Mouse (Mus musculus): ENCODE data around the gene Gnat2. TPM values are rescaled to one million over a fixed set of nuclear protein-coding genes. Genes with fewer than 3 reads are reported as not detected.

Gene Gnat2
- total RNA-seq, 2 experiments from 2014 or later: not detected

DNA sequence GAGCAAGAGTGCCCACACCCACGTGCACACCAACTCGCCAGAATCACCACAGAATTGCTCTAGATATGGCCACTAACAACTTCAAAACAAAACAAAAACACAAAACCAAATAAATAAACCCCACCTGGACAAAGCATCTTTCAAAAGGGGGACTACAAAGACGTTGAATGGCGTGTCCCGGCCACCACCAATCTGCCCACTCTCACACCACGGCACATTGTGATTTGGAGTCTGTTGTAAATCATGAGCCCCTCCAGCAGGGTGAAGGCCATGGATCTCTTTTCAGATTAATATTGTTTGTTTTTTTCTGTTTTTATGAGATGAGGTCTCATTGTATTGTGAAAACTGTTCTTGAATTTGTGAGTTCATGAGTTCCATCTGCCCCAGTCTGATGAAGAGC lies 9.5 kb downstream of the Gnat2 start:
- intact Hi-C loops (cut with DNase I): no loop called here
- DNase-seq (ENCODE audit: extremely low spot score in 1 of 2, low spot score in 2 of 2): no peak

DNA sequence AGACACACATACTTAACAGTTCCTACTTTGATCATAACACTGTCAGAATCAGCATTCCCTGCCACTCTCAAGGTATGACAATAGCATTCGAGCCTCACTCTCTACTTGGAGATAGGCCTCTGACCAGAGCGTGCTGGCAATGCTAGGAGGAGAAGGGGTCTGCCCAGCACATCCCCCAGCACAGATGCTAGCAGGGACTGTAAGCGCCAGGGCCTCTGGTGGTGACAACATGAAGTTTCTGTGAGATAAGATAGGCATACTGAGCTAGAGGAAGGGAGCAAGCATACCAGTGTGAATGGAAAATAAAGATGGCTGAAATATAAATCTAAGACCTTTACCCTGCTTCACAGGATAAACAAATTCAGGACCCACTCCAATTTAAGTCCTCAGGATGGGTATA lies 12.7 kb downstream of the Gnat2 start:
- no peak for DNase-seq (ENCODE audit: extremely low spot score in 1 of 2, low spot score in 2 of 2)
- intact Hi-C loops (cut with DNase I): no loop called here

DNA sequence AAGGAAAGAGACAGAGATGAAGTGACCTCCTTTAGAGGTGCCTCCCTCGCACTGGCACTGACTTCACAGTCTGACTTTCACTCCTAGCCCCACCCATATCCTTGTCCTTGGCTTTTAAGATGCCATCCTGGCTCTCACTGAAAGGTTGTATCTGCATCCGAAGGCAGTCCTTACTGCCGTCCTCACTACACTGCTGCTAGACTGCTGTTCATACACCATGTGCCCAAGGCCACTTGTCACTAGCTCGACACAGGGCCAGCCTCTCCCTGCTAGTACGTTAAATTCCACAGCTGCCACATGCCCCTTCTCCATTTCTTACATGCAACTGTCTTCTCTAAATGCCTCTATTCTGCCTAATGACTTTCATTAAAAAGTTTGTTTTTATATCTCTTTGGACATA lies 18.7 kb downstream of the Gnat2 start:
- no peak for DNase-seq (ENCODE audit: extremely low spot score in 1 of 2, low spot score in 2 of 2)
- intact Hi-C loops (cut with DNase I): no loop called here

DNA sequence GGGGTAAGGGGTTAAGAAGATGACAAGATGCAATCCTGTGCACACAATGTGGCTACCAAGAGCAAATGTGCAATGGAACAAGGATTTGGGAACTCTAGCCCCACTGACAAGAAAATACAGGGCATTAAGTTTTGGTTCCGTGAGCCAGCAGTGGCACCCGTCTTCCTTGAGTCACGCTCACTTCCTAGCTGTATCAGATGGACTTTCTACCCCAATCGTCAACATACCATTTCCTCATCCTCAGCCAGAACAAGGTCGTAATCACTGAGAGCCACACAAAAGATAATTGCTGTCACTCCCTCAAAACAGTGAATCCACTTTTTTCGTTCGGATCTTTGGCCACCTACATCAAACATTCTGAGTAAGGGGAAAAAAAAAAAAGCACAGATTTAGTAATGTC lies 19.7 kb downstream of the Gnat2 start:
- no peak for DNase-seq (ENCODE audit: extremely low spot score in 1 of 2, low spot score in 2 of 2)
- intact Hi-C loops (cut with DNase I): no loop called here

DNA sequence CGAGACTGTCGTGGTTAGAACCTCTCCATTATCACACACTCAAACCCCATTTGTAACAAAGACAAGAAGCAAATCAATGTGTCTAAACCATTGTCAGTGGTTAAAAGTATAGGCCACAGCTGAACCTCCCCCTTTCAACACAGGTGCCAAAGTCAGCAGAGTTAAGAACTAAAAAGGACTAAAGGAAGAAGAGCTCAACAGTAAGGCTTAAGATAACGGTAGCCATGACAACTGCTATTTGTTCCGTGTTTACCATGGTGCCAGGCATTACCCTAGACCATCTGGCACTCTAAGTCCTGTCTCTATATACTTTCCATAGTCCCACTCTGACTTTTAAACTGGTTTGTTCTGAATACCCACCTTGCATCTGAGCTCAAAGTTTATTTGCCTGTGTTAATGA lies 20.1 kb downstream of the Gnat2 start:
- intact Hi-C loops (cut with DNase I): no loop called here
- no peak for DNase-seq (ENCODE audit: extremely low spot score in 1 of 2, low spot score in 2 of 2)

DNA sequence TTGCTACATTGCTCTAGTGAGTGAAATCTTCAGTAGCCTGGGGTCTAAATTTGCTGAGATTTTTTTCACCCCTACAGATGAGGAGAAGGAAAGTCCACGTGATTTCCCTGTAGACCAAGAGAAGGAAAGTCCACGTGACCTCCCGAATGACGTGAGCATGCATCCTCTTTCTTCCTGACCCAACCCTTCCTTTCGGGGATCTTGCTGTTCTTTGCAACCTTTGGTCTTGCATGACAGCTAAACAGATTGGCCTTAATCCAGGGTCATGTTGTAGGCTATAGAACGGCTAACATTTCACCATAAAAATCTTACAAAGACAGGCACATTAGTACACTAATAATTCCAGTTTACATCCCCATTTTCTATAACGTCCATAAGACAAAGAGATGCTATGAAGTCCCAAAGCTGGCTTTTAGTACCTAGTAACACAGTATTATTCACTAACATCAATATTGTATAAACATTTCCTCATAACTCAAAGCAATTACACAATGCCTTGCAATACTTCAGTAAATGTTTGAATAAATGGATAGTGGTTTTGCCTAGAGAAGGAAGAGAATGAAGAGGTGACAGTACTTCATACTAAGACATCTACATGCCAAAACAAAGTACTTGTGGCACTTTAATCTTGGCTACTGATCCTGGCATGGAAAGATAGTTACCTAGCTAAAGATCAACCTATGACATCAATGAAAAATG lies 21.2 kb downstream of the Gnat2 start:
- intact Hi-C loops (cut with DNase I): no loop called here
- no peak for DNase-seq (ENCODE audit: extremely low spot score in 1 of 2, low spot score in 2 of 2)

DNA sequence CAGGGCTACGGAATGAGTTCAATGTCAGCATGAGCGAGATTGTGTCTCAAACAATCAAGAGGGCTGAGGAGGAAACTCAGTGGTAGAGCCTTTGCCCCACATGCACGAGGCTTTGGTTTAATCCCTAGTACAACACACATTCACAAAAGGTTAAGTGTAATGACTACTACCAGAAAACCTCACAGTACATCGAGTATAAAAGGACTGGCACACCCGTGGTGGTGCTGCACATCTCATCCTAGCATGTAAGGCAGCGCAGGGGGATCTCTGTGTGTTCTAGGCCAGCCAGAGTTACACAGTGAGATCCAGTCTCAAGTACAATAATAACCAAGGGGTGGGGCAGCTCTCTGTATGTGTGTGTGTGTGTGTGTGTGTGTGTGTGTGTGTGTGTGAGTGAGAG lies 24.9 kb downstream of the Gnat2 start:
- intact Hi-C loops (cut with DNase I): no loop called here
- DNase-seq (ENCODE audit: extremely low spot score in 1 of 2, low spot score in 2 of 2): no peak

DNA sequence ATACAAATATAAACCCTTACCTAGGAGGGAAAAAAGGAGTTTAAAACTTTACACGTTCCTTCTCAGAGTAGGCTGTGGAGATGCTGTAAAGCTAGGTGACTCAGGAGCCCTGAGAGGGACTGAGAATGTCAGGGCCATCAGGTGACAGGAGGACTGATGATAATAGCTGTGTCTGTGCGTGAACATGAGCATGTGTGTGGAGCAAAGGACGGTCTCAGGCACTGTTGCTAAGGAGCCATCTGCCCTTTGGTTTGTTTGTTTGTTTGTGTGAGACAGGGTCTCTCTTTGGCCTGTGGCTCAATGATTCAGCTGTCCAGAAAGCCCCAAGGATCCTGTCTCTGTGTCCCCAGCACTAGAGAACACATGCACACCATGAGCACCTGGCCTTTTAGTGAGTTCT lies 28.5 kb downstream of the Gnat2 start:
- DNase-seq (ENCODE audit: extremely low spot score in 1 of 2, low spot score in 2 of 2): no peak
- intact Hi-C loops (cut with DNase I): no loop called here

DNA sequence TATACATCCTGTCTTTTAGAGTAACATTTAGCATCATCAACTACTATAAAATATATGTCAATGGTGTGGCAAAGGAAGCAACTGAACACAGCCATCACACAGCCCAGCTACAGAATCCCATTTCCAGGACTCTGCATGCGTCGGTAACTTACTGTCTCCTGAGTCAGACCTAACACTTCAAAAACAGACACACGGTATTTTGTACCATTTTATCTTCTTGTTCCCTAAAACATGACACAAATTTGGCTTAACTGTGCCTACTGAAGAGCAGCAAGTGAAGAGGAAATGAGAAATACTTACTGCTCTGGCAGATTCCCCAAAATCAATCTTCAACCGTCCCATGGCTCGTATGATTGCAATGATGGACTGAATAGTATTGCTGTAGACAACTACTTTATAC lies 30.7 kb downstream of the Gnat2 start:
- intact Hi-C loops (cut with DNase I): no loop called here
- no peak for DNase-seq (ENCODE audit: extremely low spot score in 1 of 2, low spot score in 2 of 2)

DNA sequence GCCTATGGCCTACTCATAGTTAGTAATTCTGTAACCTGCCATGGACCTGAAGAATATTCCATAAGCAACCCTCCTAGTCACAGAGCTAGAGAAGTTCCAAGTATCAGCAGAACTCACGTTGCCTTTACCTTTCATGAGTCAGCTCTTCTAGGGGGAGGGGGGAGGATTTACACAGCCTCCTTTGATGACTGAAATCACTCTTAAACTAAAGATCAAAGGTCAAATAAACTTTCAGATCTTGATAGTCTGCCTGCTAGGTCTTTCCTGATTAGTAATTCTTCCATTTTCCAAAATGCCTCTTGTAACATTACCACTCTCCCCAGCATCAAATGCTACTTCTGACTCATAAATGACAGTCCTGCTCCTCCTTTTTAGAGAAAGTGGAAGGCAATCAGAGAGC lies 31.5 kb downstream of the Gnat2 start:
- DNase-seq (ENCODE audit: extremely low spot score in 1 of 2, low spot score in 2 of 2): no peak
- intact Hi-C loops (cut with DNase I): no loop called here

DNA sequence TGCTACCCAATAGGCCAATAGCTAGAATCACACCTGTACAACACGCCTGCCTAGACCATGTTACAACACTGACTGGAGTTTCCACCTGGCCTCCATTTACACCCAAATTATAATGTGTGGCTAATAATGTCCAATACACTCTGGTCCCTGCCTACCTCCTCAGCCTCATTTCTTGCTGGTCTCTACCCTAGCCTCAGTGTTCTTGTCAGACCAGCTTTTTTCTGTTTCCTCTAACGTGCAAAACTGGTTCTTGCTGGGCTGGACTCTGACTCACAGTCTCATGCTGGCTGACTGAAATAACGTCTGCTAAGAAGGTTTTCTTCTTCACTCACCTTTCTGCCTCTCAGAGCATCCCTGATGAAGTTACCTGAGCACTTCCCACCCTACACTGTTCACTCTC lies 33.7 kb downstream of the Gnat2 start:
- DNase-seq (ENCODE audit: extremely low spot score in 1 of 2, low spot score in 2 of 2): no peak
- intact Hi-C loops (cut with DNase I): no loop called here

DNA sequence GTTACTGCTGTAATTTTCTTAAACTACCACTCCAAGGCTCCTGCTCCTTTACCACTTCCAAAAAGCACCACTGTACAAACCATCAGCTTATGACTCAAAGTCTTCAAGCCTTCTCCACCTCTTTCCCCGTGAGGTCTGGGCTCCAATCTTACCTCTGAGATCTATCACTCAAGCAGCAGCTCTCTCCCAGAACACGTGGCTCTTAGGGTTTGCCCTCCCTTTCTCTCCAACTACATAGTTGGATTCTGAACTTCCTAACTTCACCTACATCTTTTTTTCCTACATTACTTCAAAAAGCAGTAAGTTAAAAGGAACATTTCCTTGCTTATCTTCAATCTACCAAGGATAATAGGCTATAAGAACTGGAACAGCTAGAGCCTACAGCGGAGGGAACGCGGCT lies 35.9 kb downstream of the Gnat2 start:
- DNase-seq (ENCODE audit: extremely low spot score in 1 of 2, low spot score in 2 of 2): no peak
- intact Hi-C loops (cut with DNase I): no loop called here

DNA sequence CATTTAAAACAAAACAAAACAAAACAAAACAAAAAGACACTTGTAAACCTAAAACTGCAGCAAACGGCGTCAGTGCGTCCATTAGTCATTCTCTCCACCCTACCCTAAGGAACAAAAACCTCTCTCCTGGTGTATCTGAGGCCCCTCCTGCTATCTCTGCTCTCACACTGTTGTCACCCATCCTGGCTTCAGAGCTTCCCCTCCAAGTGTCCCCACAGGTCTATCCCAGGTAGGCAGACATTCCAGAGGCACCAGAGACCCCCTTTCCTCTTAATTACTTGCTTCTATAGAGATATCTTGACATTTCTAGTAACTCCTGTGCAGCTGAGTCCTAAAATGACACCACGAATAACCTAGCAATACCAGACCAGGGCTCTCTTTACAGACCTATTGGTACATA lies 36.8 kb downstream of the Gnat2 start:
- DNase-seq (ENCODE audit: extremely low spot score in 1 of 2, low spot score in 2 of 2): no peak
- intact Hi-C loops (cut with DNase I): no loop called here

DNA sequence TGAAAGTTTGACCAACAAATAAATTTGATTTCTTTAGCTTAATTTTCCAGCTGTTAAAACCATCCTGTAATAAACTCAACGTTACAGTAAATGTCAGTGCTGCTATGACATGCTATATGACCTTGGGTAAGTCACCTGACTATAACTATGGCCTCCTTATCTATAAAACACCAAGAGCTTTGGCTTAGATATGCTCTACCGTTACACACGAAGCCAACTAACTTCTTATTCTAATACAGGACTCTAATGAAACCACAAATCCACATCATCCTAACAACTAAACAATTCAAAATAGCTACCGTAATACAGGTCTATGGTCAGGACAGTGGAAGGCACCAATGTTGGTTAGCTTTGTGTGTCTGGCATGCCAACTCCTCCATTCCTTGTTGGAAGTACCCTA lies 37.2 kb downstream of the Gnat2 start:
- intact Hi-C loops (cut with DNase I): no loop called here
- DNase-seq (ENCODE audit: extremely low spot score in 1 of 2, low spot score in 2 of 2): no peak

DNA sequence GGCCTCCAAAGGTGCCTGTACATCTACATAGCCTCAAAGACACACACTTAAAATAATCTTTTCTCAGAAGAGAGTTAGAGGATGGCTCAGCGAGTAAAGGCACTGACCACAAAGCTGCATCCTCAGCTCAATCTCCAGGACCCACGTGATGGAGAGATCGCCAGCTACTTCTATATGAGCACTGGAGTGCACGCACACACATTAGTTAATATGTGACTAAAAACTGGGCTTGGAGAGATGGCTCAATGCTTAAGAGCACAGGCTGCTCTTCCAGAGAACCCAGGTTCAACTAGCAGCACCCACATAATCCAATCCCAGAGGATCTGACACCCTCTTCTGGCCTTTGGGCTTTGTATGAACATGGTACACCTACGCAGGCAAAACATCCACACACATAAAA lies 38.6 kb downstream of the Gnat2 start:
- DNase-seq (ENCODE audit: extremely low spot score in 1 of 2, low spot score in 2 of 2): no peak
- intact Hi-C loops (cut with DNase I): no loop called here

DNA sequence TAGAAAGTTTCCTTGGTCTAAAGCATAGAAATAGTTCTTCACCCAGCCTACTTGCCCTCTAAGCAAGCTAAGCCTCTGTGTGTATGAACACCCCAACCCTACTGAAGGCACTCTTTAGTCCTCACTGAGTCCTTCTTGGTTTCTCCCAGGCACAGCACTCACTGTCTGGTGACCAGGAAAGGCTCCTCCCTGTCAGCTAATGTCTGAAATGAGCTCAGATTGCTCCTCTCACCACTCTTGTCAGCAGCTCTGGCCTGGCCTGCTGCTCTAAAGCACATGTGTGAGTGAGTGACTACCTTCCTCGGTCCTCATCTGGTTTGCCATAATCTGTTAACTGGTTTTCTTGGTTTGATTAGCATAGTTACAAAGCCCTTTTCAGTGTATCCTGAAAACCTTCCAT lies 39.2 kb downstream of the Gnat2 start:
- intact Hi-C loops (cut with DNase I): no loop called here
- DNase-seq (ENCODE audit: extremely low spot score in 1 of 2, low spot score in 2 of 2): no peak

DNA sequence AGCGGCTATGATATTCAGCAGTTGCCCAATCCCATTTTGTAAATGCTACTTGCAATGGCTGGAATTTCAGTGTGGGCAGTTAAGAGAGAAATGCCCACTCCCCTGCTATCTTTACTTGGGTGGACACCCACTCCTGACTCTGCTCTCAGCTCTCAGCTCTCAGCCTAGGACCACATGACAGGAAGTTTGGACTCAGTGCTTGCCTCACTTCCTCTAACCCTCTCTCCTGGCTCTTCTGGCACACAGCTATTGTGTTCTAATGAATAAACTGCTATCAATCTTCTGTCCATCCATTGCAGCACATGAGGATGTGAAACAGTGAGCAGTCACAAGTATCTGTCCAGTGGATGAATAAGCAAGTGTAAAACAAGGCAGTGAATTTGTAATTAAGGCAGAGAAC lies 39.9 kb downstream of the Gnat2 start:
- DNase-seq (ENCODE audit: extremely low spot score in 1 of 2, low spot score in 2 of 2): no peak
- intact Hi-C loops (cut with DNase I): no loop called here

DNA sequence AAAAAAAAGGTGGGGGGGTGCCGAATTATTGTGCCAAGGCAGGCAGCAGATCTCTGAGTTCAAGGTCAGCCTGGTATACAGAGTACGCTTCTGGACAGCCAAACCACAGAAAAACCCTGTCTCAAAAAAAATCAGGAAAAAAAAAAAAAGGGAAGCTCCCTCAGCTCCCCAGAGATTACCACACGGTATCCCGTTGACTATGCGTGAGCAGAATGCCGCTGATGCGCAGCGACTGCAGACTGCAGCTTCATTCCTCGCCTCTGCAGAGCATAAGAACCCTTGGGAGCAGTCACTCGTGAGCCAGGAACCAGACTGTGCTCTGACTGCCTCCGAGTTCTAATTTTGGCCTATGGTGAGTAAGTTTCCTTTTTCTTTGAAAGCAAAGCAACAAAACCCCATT lies 42.1 kb downstream of the Gnat2 start:
- DNase-seq (ENCODE audit: extremely low spot score in 1 of 2, low spot score in 2 of 2): peak in 1 of 2 experiments; percentile 45
- intact Hi-C loops (cut with DNase I): no loop called here

DNA sequence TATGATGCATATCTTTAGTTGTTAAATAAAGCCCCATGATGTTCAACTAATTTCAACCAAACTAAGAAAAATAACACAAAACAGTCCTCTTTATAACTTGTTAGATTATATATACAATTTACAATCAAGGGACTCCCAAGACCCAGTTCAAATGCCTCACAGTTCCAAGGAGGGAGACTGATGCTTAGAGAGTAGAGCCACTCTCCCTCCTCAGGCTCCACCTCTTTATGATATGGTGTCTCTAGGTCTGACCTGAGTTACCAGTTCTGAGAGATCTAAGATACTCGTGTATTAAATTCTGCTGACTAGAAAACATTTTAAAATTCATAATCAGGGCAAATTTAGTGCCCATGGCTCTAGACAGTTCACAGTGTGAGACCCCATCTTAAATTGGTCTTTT lies 46.5 kb downstream of the Gnat2 start:
- no peak for DNase-seq (ENCODE audit: extremely low spot score in 1 of 2, low spot score in 2 of 2)
- intact Hi-C loops (cut with DNase I): no loop called here

DNA sequence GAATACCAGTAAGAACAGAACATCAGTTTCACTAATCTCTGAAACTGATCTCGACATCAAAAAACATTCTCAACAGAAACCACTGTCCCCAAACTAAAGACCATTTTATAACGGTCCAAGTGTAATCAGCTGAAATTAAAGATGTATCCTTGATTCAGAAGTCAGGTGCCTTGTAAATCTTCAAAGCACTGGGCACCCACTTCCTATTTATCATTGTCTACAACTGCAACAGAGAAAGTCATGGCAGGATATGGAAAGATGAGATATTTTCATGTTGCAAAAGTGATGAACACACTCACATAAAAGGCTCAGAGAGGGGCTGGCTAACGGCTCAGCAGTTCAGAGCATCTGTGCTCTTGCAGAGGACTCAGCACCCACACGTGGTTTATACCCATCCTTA lies 48.2 kb downstream of the Gnat2 start:
- intact Hi-C loops (cut with DNase I): loop anchor here (10.0 kb wide), 1 partner anchor 206 kb away; the partner anchor contains the start of gene Gstm7
- DNase-seq (ENCODE audit: extremely low spot score in 1 of 2, low spot score in 2 of 2): no peak

All from left cerebral cortex, postnatal 10 days (tissue).